Mouse (Mus musculus) CD4-positive helper T cell, adult 2 months (primary cell): ENCODE results near the gene Olfr1039.
"Not testable (repeated sequence)": the region's sequence is repeated elsewhere in the genome, so short reads cannot be mapped to it uniquely, and the experiment has no call there.

Experiments used
- DNase-seq: peaks from one replicate; pipeline ENCODE4 v3.0.0-alpha.2; 2012; ENCODE audit warnings: low read depth, missing footprints, low spot score

The Olfr1039 gene

DNA sequence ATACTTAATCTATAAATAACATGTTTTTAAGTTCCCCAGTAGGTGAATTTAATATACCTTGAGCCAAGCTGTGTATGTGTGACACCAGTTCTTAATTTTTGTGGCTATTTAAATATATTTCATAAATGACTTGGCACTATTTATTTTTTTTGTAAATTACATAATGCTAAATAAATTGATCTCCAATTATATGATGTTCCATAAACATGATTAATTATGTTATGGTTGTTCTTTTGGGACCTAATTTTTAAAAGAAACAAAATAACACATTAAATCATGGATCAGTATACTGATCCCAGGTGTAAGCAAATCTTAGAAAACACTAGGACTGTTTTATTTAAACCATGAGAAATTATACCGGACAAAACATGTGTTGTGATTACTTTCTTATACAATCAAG lies at the start of gene Olfr1039:
Gene Olfr1039 (minus strand): TSS at position 101 of the 400 bp plus-strand sequence.
- DNase-seq = no peak

DNA sequence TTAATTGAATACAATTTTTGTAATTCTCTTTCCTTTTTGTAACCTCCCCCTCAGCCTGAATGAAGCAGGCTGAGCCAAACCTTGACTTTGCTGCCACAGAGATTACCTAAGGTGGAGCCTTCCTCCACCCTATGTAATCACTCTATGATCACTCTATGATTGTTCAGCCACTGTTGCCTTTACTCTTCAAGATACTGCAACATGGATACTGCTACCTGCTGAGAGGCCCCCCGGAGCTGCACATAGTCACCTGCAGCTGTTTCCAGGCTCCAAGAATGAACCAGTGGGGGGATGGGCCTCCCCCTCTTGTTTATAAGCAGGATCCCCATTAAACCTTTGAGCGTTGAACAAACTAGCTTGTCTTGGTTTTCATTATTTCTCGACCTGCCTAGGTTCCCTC lies 44.2 kb upstream of the Olfr1039 start:
- DNase-seq = no peak

DNA sequence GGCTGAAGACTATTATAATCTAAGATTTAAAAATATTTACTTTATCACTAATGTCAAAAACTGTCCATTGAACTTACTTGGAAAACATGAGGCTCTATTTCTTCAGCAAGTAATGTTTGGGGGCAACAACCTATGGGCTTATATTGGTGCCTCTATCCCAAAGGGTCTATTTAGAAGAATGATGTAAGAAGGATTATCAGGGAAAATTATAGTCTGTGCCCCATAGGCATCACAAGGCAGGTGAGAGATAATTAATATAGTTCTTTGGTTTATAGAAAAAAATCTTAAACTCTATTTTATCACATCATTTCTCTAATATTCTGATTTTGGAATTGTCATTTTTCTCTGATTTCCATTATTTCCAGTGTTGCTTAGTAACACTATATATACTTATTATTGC lies 42.0 kb upstream of the Olfr1039 start, which contains the start of gene Olfr1044:
Gene Olfr1044 (minus strand): TSS at position 101 of the 400 bp plus-strand sequence.
- no peak for DNase-seq

DNA sequence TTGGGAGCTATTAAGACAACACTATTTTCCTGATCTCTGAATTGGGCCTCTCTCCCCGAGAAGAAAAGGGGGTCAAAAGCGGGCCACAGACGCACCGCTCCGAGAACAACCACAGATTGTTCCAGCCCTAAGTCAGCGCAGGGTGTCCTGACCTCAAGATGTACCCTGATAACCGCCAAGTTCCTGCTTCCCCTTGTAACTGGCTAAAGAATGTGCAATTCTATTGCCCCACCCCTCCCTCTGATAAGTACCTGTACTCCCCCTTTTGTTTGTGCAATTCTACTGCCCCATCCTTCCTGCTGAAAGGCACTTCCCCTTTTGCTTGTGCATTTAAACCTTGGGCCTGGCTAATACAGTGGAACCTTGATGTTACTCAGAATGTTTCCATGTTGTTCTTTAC lies 39.7 kb upstream of the Olfr1039 start:
- DNase-seq = not testable (repeated sequence)

DNA sequence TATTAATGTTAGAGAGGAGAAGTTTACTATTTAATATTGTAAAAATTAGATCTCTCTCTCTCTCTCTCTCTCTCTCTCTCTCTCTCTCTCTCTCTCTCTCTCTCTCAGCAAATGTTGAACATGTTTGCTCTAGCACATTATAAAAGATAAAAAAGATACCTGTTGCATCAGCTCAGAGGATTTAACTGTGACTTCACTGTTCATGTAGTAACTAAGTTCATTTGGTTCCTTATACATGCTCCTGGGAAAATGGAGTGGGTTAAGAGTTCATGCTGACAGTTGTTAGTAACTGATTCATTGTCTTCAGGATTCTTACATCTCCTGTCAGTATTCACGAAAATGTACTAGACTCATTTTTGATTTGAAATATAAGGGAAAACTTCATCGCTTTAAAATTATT lies 31.7 kb upstream of the Olfr1039 start, which contains the start of gene Olfr1043:
Gene Olfr1043 (minus strand): TSS at position 101 of the 400 bp plus-strand sequence.
- no peak for DNase-seq

DNA sequence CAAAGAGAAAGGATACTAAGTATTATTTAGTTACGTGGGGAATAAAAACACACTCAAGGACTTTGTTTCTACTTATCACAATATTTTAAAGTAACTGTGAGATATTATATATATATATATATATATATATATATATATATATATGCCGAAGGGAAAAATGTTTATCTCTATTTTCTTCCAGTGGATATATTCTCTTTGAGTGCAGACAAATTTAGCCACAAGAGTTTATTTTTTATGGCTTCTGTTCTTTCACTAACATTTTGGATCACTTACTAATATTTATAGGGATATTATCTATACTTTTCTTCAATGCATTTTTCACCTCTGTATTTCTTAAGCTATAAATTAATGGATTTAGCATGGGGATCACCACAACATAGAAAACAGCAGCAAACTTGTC lies 26.0 kb upstream of the Olfr1039 start, which contains the start of gene Olfr1042:
Gene Olfr1042 (minus strand): TSS at position 101 of the 400 bp plus-strand sequence.
- DNase-seq = no peak

DNA sequence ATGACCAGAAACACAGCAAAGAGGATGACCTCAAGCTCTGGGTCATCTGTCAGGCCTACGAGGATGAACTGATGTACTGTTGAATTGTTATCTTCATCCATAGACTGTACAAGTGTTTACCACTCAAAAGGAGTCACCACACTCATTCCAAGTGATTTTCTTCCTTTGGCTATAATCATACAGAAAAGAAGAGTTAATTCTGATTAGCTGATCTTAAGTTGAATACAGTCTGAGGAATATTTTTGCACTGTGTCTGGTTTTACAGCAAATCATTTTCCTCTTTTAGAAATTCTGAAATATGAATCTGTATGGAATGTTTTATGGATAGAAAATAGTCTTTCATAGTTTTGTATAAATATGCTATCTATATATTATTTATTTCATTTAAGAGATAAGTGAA lies 10.9 kb upstream of the Olfr1039 start, which contains the start of gene Olfr1040:
Gene Olfr1040 (minus strand): TSS at position 101 of the 400 bp plus-strand sequence.
- DNase-seq = no peak

DNA sequence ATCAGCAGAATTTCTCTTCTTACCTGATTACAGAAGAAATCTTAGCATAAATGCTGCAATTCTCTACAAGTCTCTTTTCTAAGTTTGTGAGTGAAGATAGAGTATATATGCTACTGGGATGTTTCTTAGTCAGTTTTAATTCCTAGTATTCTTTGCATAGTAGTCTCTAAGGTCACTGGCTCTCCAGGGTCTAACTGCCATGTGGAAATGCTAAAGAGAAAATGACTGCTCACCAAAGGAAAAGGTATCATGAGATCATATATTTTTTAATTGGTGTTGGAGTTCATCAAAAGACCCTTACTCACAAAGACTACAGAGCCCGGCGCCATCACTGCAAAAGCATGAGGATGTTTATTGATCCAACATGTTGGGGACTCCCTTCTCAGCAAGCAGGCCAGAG lies 48.4 kb downstream of the Olfr1039 start, which contains the start of gene Olfr1037:
Gene Olfr1037 (minus strand): TSS at position 101 of the 400 bp plus-strand sequence.
- no peak for DNase-seq

DNA sequence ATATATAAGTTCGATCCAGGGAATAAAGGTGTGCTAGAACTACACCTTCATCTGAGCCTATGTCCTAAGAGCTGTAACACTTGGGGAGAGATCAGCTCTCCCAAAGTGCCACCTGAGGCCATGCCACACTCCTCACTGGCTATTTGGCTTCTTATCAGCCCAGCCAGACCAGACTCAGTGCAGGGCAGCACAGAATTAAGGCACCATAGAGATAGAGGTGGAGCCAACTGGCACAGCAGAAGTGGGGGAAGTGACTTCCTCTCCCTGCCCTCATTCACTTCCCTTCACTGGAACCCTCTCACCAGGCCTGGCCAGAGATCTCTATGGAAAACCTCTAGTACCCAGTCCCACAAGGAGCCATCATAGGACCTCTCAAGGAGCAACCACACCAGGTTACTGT lies 55.2 kb downstream of the Olfr1039 start:
- DNase-seq = not testable (repeated sequence)
